Mouse (Mus musculus) mesoderm, embryonic 11.5 days (tissue): ENCODE results near the gene Tnp1.

Experiments
- DNase-seq: peaks from one replicate; pipeline ENCODE4 v3.0.0-alpha.2; 2012; ENCODE audit warnings: low read depth, low spot score

The Tnp1 gene

DNA sequence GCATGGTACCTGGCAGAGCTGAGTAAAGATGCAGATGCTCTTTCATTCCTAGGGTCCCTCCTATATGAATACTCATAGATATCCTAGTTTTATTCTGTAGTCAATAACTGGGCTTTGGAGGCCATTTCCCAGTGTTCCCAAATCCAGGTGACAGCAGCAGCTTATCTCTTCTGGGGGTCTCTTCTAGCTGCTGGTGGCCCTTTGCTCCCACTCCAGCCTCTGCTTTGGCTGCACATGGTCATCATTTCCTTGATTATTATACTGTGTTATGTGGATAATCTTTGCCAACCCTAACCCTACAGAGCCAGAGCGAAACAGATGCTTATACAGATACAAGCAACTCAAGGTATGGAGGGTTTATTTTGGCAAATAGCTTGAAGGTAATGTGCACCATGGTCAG is 8.9 kb downstream of the Tnp1 start:
- no peak for DNase-seq

DNA sequence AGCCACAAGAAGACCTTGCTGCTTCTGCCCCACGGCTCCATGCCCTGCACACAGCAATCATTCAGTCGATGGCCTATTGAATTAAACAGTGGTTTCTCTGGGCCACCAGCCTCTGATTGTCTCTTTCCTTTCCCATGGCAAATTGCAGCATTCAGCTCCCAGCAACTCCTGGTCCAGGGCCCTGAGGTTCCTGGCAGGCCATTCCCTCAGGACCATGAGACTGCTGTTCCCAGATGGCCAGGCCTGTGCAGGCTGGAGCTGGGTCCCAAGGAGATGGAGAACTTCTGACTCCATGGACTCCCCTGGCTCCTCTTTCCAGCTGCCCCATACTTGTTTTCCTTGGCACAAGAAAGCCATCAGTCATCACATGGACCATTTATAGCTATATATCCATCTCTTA is 10.8 kb downstream of the Tnp1 start:
- no peak for DNase-seq

GRCm38 (mm10) chr1:73002637-73003036 is 13.1 kb downstream of the Tnp1 start:
- no peak for DNase-seq

DNA sequence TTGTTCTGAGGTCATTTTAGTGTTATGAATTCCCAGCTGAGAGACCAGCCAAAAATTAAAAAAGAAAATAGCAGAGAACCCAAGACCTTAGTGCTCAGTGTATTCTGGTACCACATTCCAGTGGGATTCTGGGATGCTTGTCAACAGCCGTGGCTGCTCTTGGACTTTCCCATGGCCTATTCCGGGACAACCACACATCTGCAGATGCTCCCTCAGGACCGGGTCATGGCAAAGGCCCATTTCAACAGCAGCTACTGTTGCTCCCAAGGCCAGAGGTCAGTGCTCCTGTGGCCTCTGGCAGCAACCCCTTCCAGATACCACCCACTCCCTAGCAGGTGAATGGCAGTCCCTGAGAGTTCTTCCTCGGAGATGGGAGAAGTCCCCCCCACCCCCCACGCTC is 13.7 kb downstream of the Tnp1 start:
- no peak for DNase-seq

DNA sequence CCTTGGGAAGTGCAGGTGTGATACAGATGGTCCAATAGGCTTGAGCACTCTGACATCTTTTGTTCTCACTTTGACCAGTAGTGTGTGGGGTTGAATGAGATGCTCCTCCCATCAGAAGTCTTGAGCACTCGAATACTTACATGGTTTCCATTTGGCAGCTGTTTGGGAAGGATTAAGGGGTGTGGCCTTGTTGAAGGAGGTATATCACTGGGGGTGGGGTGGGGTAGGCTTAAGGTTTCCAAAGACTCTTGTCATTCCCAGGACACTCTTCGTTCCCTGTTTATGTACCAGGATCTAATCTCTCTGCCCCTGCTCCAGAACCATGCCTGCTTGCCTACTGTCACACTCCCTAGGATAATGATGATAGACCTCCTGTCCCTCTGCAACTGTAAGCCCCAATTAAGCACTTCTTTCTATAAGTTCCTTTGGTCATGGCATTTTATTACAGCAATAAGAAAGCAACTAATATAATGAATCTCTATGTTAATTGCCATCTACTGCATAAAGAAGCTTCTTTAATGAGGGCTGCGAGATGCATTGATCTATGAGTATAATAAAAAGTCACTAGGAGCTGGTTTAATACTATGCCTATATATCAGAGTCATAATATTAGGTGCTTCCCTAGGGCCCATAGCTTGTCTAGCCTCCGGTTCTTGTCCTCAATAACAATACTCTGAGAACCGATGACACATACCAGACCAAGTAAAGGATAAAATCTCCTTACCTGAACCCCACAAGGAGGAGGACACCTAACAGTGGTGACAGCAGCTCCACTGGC is 20.8 kb downstream of the Tnp1 start:
- no peak for DNase-seq

DNA sequence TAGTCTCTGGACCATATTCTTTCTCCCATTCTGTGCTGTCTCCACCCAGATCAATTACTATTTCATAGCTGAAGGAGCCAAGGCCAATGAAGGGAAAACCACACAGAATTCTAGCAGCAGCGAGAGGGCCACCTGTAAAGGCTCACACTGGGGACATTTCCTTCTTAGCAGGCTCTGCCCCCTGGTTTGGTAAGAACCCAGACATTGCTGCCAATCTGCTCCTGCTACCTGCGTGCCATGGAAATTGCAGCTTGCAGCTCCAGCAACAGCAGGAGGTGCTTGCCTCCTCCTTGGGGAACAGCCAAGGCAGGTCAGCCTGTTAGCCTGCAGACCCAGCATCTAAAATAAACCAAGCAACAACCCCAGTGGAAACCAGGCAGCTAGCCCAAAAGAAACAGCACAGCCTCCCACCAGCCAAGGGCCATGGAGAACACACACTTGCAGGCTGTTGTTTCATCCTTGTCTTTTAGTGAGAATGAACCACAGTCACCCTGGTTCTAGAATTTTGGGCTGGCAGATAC is 22.7 kb downstream of the Tnp1 start:
- DNase-seq, result no peak

DNA sequence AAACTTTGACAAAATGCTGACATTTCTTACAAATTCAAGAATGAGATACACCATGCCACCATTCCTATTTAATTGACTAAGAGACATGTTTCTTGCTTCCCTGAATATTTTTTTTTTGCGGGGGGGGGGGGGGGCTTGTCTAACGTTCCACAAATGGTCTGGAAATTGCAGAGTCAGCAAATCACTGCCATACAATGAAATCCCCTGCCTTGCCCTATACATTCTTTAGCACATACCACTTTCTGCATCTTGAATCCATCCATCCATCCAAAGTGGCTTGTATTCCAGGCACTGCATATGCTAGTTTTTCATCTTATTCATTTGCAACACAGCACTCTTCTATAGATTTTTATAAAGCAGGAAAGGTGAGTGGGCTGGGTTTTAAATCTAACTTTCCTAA is 23.5 kb downstream of the Tnp1 start:
- no peak for DNase-seq

- no peak for DNase-seq
Observed at GRCm38 (mm10) chr1:72988904-72989303, 26.8 kb downstream of the Tnp1 start.

DNA sequence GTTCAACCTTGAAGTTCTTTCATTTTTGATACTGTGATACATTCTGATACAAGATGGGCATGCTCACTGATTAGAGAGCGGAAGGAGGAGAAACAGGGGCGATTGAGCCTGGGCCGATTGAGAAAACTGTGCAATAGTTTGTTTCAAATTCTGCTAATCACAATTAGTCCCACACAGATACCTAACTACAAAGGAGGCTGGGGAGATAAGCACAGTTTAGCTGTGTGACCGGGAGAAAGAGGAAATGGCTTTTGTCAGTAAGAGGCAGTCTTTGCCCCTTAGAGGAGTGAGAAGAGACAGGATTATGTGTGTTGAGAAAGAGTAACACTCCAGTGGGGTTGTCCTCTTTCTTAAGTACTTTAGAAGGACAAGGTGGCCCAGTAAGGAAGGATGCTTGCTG is 29.0 kb downstream of the Tnp1 start:
- no peak for DNase-seq

- DNase-seq, result peak; percentile 43
Observed at GRCm38 (mm10) chr1:72978956-72979355, 36.8 kb downstream of the Tnp1 start.

DNA sequence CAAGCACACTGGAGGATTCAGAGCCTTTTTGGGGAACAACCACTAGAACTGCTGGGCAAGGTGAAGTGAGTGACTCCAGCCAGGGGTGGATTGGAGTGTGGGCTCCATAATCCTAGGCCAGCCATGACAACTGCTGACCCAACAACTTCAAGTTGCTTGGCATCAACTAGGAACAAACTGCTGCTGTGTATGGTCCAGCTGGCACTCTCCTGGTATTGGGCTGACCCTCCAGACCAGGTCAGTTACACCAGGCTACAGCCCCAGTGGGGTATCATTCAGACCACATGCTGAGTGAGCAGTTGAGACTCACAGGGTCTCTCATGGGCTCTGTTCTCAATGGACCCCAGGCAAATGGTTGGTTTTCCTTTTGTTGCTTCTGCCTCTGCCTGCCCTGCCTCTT is 41.5 kb downstream of the Tnp1 start:
- no peak for DNase-seq

DNA sequence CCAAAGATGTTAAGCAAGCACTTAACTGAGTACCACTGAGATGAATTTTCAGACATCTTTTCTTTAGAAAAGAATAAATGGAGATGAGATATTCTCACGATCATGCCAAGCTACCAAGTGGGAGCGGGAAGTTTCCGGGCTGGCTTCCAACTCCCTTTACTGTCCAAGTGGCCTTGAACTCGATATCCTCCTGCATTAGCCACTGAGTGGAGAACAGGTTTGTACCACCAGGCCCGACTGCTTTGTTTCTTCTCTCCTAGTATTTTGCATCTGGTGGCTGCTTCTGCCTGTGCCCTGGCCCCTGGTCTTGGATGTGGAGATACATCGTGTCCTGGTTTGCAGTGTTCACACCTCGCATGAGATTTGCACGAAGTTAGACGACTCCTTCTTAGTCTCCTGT is 45.2 kb downstream of the Tnp1 start:
- DNase-seq, result no peak

DNA sequence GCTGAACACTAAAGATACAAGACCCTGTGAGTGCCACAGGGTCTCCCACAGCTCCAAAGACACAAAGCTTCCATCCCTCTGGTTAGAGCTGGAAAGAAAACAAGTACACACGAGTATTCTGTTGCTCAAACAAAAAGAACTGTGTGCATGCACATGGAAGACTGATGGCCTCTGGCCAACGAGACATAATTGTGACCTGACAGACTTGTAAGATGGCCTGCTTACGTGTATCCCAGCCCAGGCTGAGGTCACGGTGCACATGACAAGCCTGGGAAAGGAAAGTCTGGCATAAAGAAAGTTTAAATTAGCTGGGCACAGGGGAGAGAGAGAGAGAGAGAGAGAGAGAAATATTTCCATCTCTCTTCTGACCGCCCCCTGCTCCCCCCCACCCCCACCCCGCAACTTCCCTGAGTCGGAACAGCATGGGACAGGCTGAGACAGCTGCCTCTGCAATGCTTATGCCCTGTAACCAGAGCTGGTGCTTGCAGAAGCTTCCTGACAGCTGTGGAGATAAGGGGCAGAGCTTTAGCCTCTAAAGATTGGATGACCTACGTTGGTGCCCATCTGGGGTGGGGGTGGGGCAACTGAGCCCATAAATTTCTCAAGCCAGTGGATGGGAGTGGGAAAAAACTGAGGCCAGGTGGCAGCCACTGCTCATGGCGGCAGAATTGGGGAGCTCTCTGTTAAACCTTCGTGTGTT is 46.4 kb downstream of the Tnp1 start:
- DNase-seq, result peak; percentile 80

GRCm38 (mm10) chr1:72966423-72966822 is 49.3 kb downstream of the Tnp1 start:
- no peak for DNase-seq
